ENCODE assay signal across 9 mouse cellular contexts in genomic region chr9:110871030-110871429, GRCm38 (mm10). TPM values are rescaled to one million over a fixed set of nuclear protein-coding genes. Genes with fewer than 3 reads are reported as not detected.
A peak's percentile ranks its signal among the peaks of the same experiment; 100 is the strongest.
DNase-seq lines count a peak whose midpoint lies in the region; ATAC-seq and TF ChIP-seq lines count a peak whose summit lies in the region.
"Had no signal": no experiment of that assay in that cellular context is flagged by ENCODE, and none has a peak within 500 bp of the region (broad histone marks: within the 10 kb centered on the region; RNA-seq: fewer than 3 reads in every experiment).

No protein-coding gene starts in this region.

- no peak overlapping the region for H3K4me3 ChIP-seq in intestine, embryonic 14.5 days (ENCODE audit: low read depth, low read length)
- no peak overlapping the region for H3K4me3 ChIP-seq in liver, postnatal 0 days (ENCODE audit: low read depth, low read length)

- POLR2A ChIA-PET in Patski (lab: Charles Lee): no interaction called here

- no peaks in the 10 kb centered on the region for H3K9me3 ChIP-seq in intestine, embryonic 14.5 days (ENCODE audit: control insufficient read depth, low read length)
- no peaks in the 10 kb centered on the region for H3K9me3 ChIP-seq in liver, postnatal 0 days (ENCODE audit: low read length)

- no peak overlapping the region for H3K9ac ChIP-seq in intestine, embryonic 14.5 days (ENCODE audit: low read length)
- H3K9ac ChIP-seq in liver, postnatal 0 days (replicated peaks): no peak overlapping the region

- ATAC-seq in Patski: peak; percentile 18
- no peak for ATAC-seq in intestine, embryonic 14.5 days (replicated peaks; ENCODE audit: low FRiP score, low TSS enrichment, low read depth)
- ATAC-seq in liver, postnatal 0 days: no peak

- DNase-seq in gastrocnemius, postnatal 14 days: peak; percentile 28
- no peak for DNase-seq in gastrocnemius, postnatal 4 days (ENCODE audit: low spot score in 2 of 2)
- DNase-seq in 3T3-L1 (ENCODE audit: low read depth, low spot score) (peak; percentile 74), Patski (ENCODE audit: low read depth, low spot score) (no peak)
- peak; percentile 74 to 79 for DNase-seq in cerebellum, postnatal 14 days
- peak; percentile 76 for DNase-seq in intestine, embryonic 14.5 days (ENCODE audit: low spot score)
- peak; percentile 70 for DNase-seq in liver, postnatal 0 days
- peak; percentile 60 for DNase-seq in skeletal muscle tissue, adult 2 months (ENCODE audit: low read depth, low spot score)

- TF ChIP-seq CTCF in Patski (IDR thresholded peaks at IDR 0.05): no peak
- TF ChIP-seq CTCF in liver, postnatal 0 days (IDR thresholded peaks at IDR 0.05; ENCODE audit: low read depth): peak; percentile 92

- WGBS in intestine, embryonic 14.5 days: 22% methylated on average over 7 of the region's 7 CpGs
- 17% methylated on average over 7 of the region's 7 CpGs for WGBS in liver, postnatal 0 days (ENCODE audit: insufficient replicate concordance)

- no peak overlapping the region for H3K27ac ChIP-seq in intestine, embryonic 14.5 days (ENCODE audit: low read depth)
- H3K27ac ChIP-seq in liver, postnatal 0 days (ENCODE audit: low read depth): no peak overlapping the region

- no peak overlapping the region for H3K4me2 ChIP-seq in intestine, embryonic 14.5 days (ENCODE audit: low read length)
- H3K4me2 ChIP-seq in liver, postnatal 0 days (ENCODE audit: low read depth, low read length): no peak overlapping the region

- H3K27me3 ChIP-seq in Patski: no peaks in the 10 kb centered on the region
- peaks cover 17% of the 10 kb centered on the region; the same call in 1 of the 2 replicates for H3K27me3 ChIP-seq in intestine, embryonic 14.5 days (replicated peaks; ENCODE audit: control insufficient read depth, insufficient read depth, low read length)
- 0 out of 2 replicates have a peak, but pooled peaks cover 4% of the 10 kb centered on the region for H3K27me3 ChIP-seq in liver, postnatal 0 days (ENCODE audit: insufficient read depth, low read length)

- peaks cover 17% of the 10 kb centered on the region for H3K4me1 ChIP-seq in intestine, embryonic 14.5 days (replicated peaks; ENCODE audit: control insufficient read depth, insufficient read depth, low read length)
- peaks cover 13% of the 10 kb centered on the region; the same call in 1 of the 2 replicates for H3K4me1 ChIP-seq in liver, postnatal 0 days (ENCODE audit: insufficient read depth)

- TF ChIP-seq EP300 in liver, postnatal 0 days (IDR thresholded peaks at IDR 0.05; ENCODE audit: low read depth): no peak

- no peaks in the 10 kb centered on the region for H3K36me3 ChIP-seq in intestine, embryonic 14.5 days (ENCODE audit: control insufficient read depth, insufficient read depth, low read length)
- H3K36me3 ChIP-seq in liver, postnatal 0 days (replicated peaks; ENCODE audit: insufficient read depth, low read length): no peaks in the 10 kb centered on the region

- in situ Hi-C loops in Patski (cut with MboI; ENCODE audit: low pct_unique_long_range_greater_than_20kb): loop anchor here (5.0 to 10.0 kb wide), 3 partner anchors 154 to 446 kb away; no protein-coding TSS in a partner anchor

- intact Hi-C loops in gastrocnemius, postnatal 14 days (cut with DNase I; ENCODE audit: low total_unique reads): loop anchor here (5.0 kb wide), 2 partner anchors 94 to 154 kb away; no protein-coding TSS in a partner anchor

- CTCF ChIA-PET in Patski (lab: Charles Lee): interaction anchor here (0.6 to 4.1 kb wide), 9 partner anchors 9 to 155 kb away, joined by 3 to 28 read pairs (median 4); partner anchors contain the start of genes Als2cl and Tmie

RNA-seq across cellular contexts. Expression of gene Als2cl, which starts 8.6 kb away (rescaled TPM):
- total RNA-seq in gastrocnemius, postnatal 14 days (2021): 1 to 10 TPM; 4.0 to 9.5 TPM
- total RNA-seq in gastrocnemius, postnatal 4 days (2021): 1 to 10 TPM; 5.8 to 6.6 TPM
- 69.4 TPM for polyA plus RNA-seq in Patski (2021)
- 5.0 and 5.9 TPM in 2 replicates for polyA plus RNA-seq in intestine, embryonic 14.5 days (2014; fragmentation: Nextera tagmentation; extraction: Ambion mirVana)
- 2.2 TPM in 2 replicates for polyA plus RNA-seq in liver, postnatal 0 days (2015; fragmentation: Nextera tagmentation; extraction: Ambion mirVana)

RNA-seq across cellular contexts. Expression of gene Tmie, which starts 8.9 kb away (rescaled TPM):
- under 1 TPM; 0.55 to 0.62 TPM for total RNA-seq in gastrocnemius, postnatal 14 days (2021)
- under 1 TPM; 0.47 to 0.60 TPM for total RNA-seq in gastrocnemius, postnatal 4 days (2021)
- 5.1 TPM for polyA plus RNA-seq in Patski (2021)
- 0.40 and 0.54 TPM in 2 replicates for polyA plus RNA-seq in intestine, embryonic 14.5 days (2014; fragmentation: Nextera tagmentation; extraction: Ambion mirVana)
- 5.4 and 6.0 TPM in 2 replicates for polyA plus RNA-seq in liver, postnatal 0 days (2015; fragmentation: Nextera tagmentation; extraction: Ambion mirVana)

RNA-seq across cellular contexts. Expression of gene Prss50, which starts 13.3 kb away (rescaled TPM):
- total RNA-seq in gastrocnemius, postnatal 14 days (2021): not detected
- total RNA-seq in gastrocnemius, postnatal 4 days (2021): not detected
- 0.13 TPM for polyA plus RNA-seq in Patski (2021)
- 0.28 and 0.68 TPM in 2 replicates for polyA plus RNA-seq in intestine, embryonic 14.5 days (2014; fragmentation: Nextera tagmentation; extraction: Ambion mirVana)
- polyA plus RNA-seq in liver, postnatal 0 days (2015; fragmentation: Nextera tagmentation; extraction: Ambion mirVana): 9.2 and 10.3 TPM in 2 replicates

RNA-seq across cellular contexts. Expression of gene Prss46, which starts 26.7 kb away (rescaled TPM):
- total RNA-seq in gastrocnemius, postnatal 14 days (2021): not detected
- total RNA-seq in gastrocnemius, postnatal 4 days (2021): not detected
- 2.4 TPM for polyA plus RNA-seq in Patski (2021)
- not detected in 2 replicates for polyA plus RNA-seq in intestine, embryonic 14.5 days (2014; fragmentation: Nextera tagmentation; extraction: Ambion mirVana)
- polyA plus RNA-seq in liver, postnatal 0 days (2015; fragmentation: Nextera tagmentation; extraction: Ambion mirVana): not detected in 2 replicates
- total RNA-seq: left cerebral cortex, postnatal 10 days had no signal

RNA-seq across cellular contexts. Expression of gene Prss45, which starts 36.6 kb away (rescaled TPM):
- not detected for total RNA-seq in gastrocnemius, postnatal 14 days (2021)
- not detected for total RNA-seq in gastrocnemius, postnatal 4 days (2021)
- not detected for polyA plus RNA-seq in Patski (2021)
- polyA plus RNA-seq in intestine, embryonic 14.5 days (2014; fragmentation: Nextera tagmentation; extraction: Ambion mirVana): not detected in 2 replicates
- polyA plus RNA-seq in liver, postnatal 0 days (2015; fragmentation: Nextera tagmentation; extraction: Ambion mirVana): not detected in 2 replicates

Comparison
In these comparisons a context has a peak if more than half of its experiments do, and no peak if none do; other contexts are left out.
1. DNase-seq: peak in gastrocnemius, postnatal 14 days (single experiment), 3T3-L1 (single experiment), cerebellum, postnatal 14 days (2 of 2), intestine, embryonic 14.5 days (single experiment), liver, postnatal 0 days (single experiment) and skeletal muscle tissue, adult 2 months (single experiment); none in gastrocnemius, postnatal 4 days (0 of 2) and Patski (single experiment).
2. RNA of gene Als2cl, which starts 8.6 kb away (polyA plus RNA-seq): 69.4 TPM in Patski (single experiment); 5.0 to 5.9 TPM in intestine, embryonic 14.5 days and 2.2 TPM in liver, postnatal 0 days; every median in the first group is over 10 times any median in the second.